Mouse (Mus musculus): ENCODE data around the gene Scrn3. TPM values are rescaled to one million over a fixed set of nuclear protein-coding genes. Genes with fewer than 3 reads are reported as not detected.

Scrn3 gene
- polyA plus RNA-seq, 1 experiment from 2014 or later: 8.3 TPM

DNA sequence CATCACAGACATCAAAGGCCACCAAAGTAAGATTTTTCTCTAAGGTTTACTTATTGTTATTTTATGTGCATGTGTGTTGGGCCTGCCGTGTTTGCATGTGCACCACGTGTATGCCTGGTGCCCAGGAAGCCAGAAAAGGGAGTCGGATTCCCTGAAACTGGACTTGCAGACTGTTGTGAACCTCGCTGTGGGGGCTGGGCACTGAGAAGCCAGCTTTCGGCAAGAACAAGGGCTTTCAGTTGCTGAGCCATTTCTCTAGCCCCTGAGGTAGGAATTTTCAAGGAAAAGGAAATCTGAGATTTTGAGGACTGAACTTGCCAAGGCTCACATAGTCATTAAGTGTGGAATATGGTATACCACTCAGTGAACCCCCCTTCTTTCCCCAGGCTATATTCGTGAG is 34.7 kb downstream of the Scrn3 start:
- H3K27ac ChIP-seq: no peak overlapping the region
- 72% methylated on average over 6 of the region's 6 CpGs for WGBS
- no peaks in the 10 kb centered on the region for H3K27me3 ChIP-seq (ENCODE audit: insufficient read depth, poor library complexity, severe bottlenecking)
- no peak for DNase-seq (ENCODE audit: low spot score)
- H3K9me3 ChIP-seq: no peaks in the 10 kb centered on the region
- H3K36me3 ChIP-seq: no peaks in the 10 kb centered on the region
- peaks cover 18% of the 10 kb centered on the region for H3K4me1 ChIP-seq (replicated peaks)
- no peak overlapping the region for H3K4me3 ChIP-seq

DNA sequence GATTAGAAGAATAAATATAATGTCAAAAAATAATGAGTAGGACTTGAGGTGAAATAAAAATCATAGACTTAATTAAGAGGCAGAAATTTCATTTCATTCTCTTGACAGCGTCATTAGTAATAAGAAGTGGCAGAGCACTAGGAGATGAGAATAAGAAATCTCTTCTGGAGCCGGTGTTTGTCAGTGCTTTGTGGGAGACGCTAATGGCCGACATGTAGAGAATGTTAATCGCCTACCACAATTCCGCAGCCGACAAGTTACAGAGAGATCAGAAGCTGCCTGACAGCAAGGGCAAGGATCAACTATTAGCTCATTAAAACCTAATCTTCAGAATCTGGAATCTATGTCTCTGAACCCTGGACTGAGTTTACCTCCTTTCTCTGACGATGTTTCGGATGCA is 35.4 kb downstream of the Scrn3 start:
- WGBS: 81% methylated on average over 9 of the region's 9 CpGs

DNA sequence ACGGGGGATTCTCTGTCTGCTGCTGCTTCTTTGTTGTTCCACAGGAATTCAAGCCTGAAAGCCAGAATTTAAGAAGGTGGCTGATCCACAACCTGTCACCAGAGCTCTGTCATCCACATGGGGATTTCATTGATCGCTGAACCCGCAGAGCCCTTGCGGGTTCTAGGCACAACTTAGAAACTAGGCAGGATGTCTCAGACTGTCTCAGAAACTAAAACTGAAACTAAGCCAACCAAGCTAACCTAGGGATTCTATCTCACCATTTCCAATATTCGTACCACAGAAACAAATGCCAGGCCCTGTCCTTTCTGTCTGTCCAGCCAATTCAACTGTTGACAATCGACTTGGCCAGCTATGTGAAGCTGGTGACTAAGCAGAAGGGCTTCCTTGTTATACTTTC is 35.8 kb downstream of the Scrn3 start:
- Histone ChIP-seq H3K27me3 (ENCODE audit: insufficient read depth, poor library complexity, severe bottlenecking) (no peaks in the 10 kb centered on the region), H3K4me3 (no peak overlapping the region), H3K27ac (no peak overlapping the region), H3K9me3 (no peaks in the 10 kb centered on the region), H3K36me3 (no peaks in the 10 kb centered on the region), H3K4me1 (replicated peaks) (peaks cover 19% of the 10 kb centered on the region)
- no peak for DNase-seq (ENCODE audit: low spot score)
- WGBS: 94% methylated on average over 6 of the region's 6 CpGs

More for the DNA sequence above, 35.4 kb downstream of the Scrn3 start:
- Histone ChIP-seq H3K27ac (no peak overlapping the region), H3K36me3 (no peaks in the 10 kb centered on the region), H3K9me3 (no peaks in the 10 kb centered on the region), H3K4me3 (no peak overlapping the region), H3K27me3 (ENCODE audit: insufficient read depth, poor library complexity, severe bottlenecking) (no peaks in the 10 kb centered on the region), H3K4me1 (replicated peaks) (peaks cover 19% of the 10 kb centered on the region)
- no peak for DNase-seq (ENCODE audit: low spot score)

DNA sequence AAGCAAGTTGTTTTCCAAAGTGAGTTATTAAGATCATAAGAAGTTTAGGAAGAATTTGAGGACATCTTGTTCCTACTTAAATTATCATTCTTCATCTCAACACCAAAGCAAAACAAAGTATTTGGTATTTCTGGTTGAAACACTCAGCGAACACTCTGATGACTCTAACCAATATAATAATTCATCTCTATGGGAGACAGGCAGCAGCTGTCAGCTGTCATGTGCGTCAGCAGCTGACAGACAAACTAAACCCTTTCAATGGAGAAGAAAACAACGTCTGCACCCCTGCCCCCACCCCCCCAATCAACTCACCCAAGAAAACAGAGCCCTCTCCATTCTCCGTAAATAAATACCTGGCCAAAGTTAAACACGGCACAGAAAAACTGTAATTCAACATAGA is 39.1 kb downstream of the Scrn3 start:
- Histone ChIP-seq H3K4me1 (replicated peaks) (peaks cover 17% of the 10 kb centered on the region), H3K36me3 (no peaks in the 10 kb centered on the region), H3K4me3 (no peak overlapping the region), H3K9me3 (no peaks in the 10 kb centered on the region), H3K27ac (no peak overlapping the region), H3K27me3 (ENCODE audit: insufficient read depth, poor library complexity, severe bottlenecking) (no peaks in the 10 kb centered on the region)
- DNase-seq (ENCODE audit: low spot score): no peak
- WGBS: 61% methylated on average over 5 of the region's 5 CpGs

DNA sequence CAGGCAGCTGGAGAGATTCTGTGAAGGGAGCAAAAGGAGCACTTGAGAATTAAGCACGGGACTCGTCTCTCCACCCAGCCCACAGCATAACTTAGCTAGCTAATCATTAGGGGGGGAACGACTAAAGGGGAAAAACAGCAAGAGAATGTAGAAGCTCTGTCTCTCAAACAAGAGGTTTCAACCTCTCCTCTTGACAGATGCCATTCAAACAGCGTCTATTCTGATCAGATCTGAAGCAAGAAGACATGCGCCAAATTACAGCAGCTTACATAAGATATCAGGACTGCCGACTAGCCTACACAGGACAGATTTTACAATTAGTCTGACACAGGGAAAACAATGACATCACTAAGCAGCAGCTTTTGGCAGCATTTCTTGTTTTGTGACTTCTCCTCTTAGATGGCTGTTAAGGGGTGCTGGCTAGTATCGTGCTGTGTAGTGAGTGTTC is 39.5 kb downstream of the Scrn3 start:
- Histone ChIP-seq H3K27me3 (ENCODE audit: insufficient read depth, poor library complexity, severe bottlenecking) (no peaks in the 10 kb centered on the region), H3K4me1 (replicated peaks) (peaks cover 13% of the 10 kb centered on the region), H3K9me3 (no peaks in the 10 kb centered on the region), H3K27ac (peak overlapping the region; percentile 18; the same call in 1 of the 2 replicates), H3K36me3 (no peaks in the 10 kb centered on the region), H3K4me3 (no peak overlapping the region)
- no peak for DNase-seq (ENCODE audit: low spot score)
- WGBS: 66% methylated on average over 7 of the region's 7 CpGs

DNA sequence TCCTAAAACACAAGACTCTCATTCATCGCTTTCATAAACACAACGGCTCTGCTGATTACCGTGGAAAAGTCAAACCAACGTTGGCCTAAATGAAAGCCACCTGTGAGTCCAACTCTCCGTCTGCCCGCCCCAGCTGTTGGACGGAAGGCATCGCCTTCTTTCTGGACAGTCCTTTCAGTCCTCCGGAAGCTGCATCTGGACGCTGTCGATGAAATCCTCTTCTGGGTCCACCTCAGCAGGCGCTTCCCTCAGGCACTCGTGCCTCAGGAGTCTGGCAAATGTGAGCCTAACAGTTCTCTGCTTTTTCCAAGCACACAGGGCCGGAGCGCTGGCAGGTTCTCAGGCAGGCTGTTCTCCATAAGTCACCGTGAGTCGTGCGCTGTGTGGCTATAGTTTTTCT is 44.6 kb downstream of the Scrn3 start:
- H3K27ac ChIP-seq: peak overlapping the region; percentile 3; the same call in 1 of the 2 replicates

DNA sequence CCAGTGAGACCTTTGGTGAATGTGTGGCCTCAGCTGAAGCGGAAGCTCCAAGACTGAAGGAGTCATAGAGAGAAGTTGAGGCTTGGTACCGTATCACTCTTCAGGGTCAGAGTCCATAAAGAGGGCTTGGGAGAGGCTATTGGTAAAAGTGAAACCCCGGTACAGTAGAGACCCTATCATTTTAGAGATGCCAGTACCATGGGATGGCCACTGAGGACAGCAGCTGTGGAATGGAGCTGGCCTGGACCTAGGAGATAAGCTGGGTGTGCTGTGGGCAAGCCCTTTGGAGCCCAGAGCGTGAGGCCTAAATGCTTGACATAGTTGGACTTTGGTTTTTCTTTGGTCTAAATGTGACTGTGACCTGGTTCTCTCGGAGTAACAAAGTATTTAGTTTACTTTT is 47.5 kb downstream of the Scrn3 start:
- Histone ChIP-seq H3K9me3 (no peaks in the 10 kb centered on the region), H3K4me3 (no peak overlapping the region), H3K36me3 (no peaks in the 10 kb centered on the region), H3K27me3 (ENCODE audit: insufficient read depth, poor library complexity, severe bottlenecking) (no peaks in the 10 kb centered on the region), H3K4me1 (replicated peaks) (no peaks in the 10 kb centered on the region), H3K27ac (no peak overlapping the region)
- DNase-seq (ENCODE audit: low spot score): no peak
- WGBS: 92% methylated on average over 5 of the region's 5 CpGs

More for the DNA sequence above, 44.6 kb downstream of the Scrn3 start:
- Histone ChIP-seq H3K9me3 (no peaks in the 10 kb centered on the region), H3K36me3 (no peaks in the 10 kb centered on the region), H3K27me3 (ENCODE audit: insufficient read depth, poor library complexity, severe bottlenecking) (no peaks in the 10 kb centered on the region), H3K4me3 (no peak overlapping the region), H3K4me1 (replicated peaks) (peaks cover 2% of the 10 kb centered on the region)
- 71% methylated on average over 18 of the region's 18 CpGs for WGBS
- peak; percentile 21 for DNase-seq (ENCODE audit: low spot score)

DNA sequence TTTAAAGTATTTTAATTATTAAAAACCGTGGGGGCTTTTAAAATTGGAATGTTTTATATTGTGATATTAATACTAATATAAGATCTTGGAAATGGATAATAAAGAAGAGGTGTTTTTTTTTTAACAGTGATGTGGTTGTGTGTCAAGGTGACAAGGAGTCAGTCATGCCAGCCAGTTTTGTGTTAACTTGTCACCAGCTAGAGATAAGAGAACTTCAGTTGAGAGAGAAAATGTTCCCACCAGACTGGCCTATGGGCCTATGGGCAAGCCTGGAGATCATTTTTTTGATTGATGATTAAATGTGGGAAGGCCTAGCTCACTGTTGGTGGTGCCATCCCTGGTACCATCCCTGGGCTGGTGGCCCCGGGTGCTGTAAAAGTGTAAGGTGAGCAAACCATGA is 48.1 kb downstream of the Scrn3 start:
- Histone ChIP-seq H3K4me1 (replicated peaks) (no peaks in the 10 kb centered on the region), H3K27ac (no peak overlapping the region; the same call in 1 of the 2 replicates), H3K27me3 (ENCODE audit: insufficient read depth, poor library complexity, severe bottlenecking) (no peaks in the 10 kb centered on the region), H3K36me3 (no peaks in the 10 kb centered on the region), H3K4me3 (no peak overlapping the region), H3K9me3 (no peaks in the 10 kb centered on the region)
- DNase-seq (ENCODE audit: low spot score): no peak
- WGBS: 90% methylated on average over 2 of the region's 2 CpGs

DNA sequence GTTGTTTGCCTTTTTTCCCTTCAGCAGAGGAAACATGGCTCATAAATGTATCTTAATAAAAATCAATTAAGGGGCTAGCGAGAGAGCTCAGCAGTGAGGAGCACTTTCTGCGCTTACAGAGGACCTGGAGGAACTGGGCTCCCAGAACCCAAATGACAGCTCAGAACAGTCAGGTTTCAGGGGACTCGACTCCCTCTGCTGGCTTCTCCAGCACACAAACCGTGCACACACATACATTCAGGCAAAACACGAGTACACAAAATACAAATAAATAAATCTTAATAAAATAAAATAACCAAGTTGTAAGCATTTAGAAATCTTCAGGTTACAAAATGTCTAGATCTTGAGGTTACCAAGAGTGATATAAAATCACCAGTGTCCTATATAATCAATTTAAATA is 51.0 kb downstream of the Scrn3 start:
- DNase-seq (ENCODE audit: low spot score): no peak
- 84% methylated on average over 5 of the region's 5 CpGs for WGBS
- Histone ChIP-seq H3K27ac (no peak overlapping the region), H3K4me1 (replicated peaks) (0 out of 2 replicates have a peak, but pooled peaks cover 3% of the 10 kb centered on the region), H3K9me3 (no peaks in the 10 kb centered on the region), H3K36me3 (no peaks in the 10 kb centered on the region), H3K27me3 (ENCODE audit: insufficient read depth, poor library complexity, severe bottlenecking) (no peaks in the 10 kb centered on the region), H3K4me3 (no peak overlapping the region)

DNA sequence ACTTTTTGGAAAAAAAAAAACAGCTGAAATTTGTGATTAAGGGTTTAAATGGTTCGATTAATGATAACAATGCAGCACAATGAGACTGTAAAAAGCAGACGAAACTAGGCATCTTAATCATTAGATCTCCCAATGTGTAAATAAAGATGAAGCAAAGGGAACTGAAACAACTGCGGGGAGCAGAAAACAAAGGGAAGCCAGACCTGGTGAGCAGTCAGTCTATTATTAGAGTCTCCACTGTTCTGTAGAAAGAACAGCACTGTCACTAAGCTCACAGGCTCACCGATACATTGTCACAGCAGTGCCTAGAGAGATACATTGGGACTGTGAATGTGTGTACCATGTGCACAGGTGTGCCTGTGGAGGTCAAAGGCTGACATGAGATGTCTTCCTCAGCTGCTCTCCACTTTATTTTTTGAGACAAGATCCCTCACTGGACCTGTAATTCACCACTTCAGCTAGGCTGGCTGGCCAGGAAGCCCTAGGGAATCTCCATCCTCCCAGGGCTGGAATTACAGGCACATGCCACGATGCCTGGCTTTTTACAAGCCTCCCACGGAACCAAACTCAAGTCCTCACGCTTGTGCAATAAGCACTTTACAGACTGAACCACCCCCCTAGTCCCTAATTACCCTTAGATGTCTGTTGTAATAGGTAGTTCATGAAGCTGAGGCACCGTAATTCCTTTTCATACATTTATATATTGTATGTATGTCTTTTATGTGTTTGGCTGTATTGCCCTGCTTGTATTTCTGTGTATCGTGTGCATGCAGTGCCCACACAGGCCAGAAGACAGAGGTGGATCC is 59.3 kb downstream of the Scrn3 start:
- H3K4me3 ChIP-seq: no peak overlapping the region
- H3K36me3 ChIP-seq: no peaks in the 10 kb centered on the region
- WGBS: 72% methylated on average over 9 of the region's 9 CpGs
- no peaks in the 10 kb centered on the region for H3K4me1 ChIP-seq (replicated peaks)
- H3K27ac ChIP-seq: no peak overlapping the region
- no peaks in the 10 kb centered on the region for H3K9me3 ChIP-seq
- H3K27me3 ChIP-seq (ENCODE audit: insufficient read depth, poor library complexity, severe bottlenecking): no peaks in the 10 kb centered on the region
- DNase-seq (ENCODE audit: low spot score): no peak

DNA sequence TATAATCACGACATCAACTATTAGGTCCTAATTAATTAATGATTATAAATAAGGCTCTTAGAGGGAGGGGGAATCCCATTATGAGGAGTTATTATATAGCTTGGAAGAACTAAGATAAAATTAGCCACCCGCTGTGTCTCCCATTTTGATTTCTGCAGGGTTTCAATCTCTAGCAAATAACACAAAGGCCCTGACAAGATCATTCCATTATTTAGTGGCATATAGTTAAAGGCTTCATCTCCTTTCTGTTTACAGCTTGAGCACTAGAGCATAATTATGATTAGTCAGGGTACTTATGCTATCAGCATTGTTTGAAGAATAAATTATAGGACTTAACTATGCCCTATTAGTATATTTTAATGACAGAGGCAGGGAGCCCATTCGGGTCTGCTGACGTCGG is 65.9 kb downstream of the Scrn3 start:
- Histone ChIP-seq H3K27ac (no peak overlapping the region), H3K4me3 (no peak overlapping the region), H3K36me3 (no peaks in the 10 kb centered on the region), H3K4me1 (replicated peaks) (no peaks in the 10 kb centered on the region), H3K9me3 (no peaks in the 10 kb centered on the region), H3K27me3 (ENCODE audit: insufficient read depth, poor library complexity, severe bottlenecking) (no peaks in the 10 kb centered on the region)
- WGBS: 91% methylated on average over 5 of the region's 5 CpGs
- DNase-seq (ENCODE audit: low spot score): no peak

DNA sequence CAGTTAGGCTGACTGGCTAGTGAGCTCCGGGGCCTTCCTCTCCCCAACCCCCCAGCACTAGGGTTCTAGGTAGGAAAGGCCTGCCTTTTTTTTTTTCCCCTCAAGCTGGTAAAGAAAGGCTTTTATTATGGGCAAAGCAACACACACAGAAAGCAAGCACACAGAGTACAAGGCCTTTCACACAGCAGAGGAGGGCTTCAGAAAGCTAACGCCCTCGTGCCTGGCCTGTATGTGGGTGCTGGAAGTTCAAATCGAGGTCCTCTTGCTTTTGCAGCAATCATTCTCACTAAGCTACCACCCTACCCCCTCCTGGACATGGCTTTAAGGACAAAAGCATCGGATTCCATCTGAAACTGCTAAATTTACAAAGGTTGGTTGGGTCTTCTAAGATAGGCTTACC is 67.3 kb downstream of the Scrn3 start:
- no peak for DNase-seq (ENCODE audit: low spot score)
- H3K4me3 ChIP-seq: no peak overlapping the region
- no peaks in the 10 kb centered on the region for H3K9me3 ChIP-seq
- peaks cover 5% of the 10 kb centered on the region; the same call in 1 of the 2 replicates for H3K27me3 ChIP-seq (ENCODE audit: insufficient read depth, poor library complexity, severe bottlenecking)
- H3K4me1 ChIP-seq (replicated peaks): no peaks in the 10 kb centered on the region
- H3K36me3 ChIP-seq: no peaks in the 10 kb centered on the region
- H3K27ac ChIP-seq: no peak overlapping the region
- 78% methylated on average over 5 of the region's 5 CpGs for WGBS

DNA sequence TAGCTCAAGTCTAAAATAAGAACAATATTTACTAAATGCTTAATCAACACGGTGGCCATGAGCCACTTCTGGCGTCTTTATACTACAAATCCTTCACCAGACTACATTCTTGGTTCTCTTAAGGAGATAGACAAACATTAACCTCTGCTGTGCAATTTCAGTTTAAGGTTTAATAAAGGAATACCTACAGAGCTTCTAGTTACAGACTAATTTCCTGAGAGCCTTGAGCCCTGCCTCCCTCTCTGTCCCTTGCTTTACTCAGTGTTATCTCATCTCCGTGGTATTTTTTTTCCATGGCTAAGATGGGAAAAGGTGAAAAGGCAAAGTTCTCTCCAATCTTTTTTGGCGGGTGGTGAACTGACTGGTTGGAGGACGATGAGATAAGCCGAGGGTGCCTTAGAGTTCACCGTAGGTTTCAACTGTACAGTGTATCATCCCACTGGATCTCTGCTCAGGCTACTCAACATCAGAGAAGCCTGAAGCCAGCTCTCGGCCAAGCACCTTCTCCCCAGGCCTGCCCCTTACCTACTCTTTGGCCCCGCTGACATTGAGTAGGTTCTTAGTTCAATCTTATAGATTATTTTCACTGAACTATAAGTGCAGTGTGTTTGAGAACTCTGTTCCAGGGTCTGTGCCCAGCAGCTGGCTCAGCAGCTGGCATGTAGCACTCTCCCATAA is 68.0 kb downstream of the Scrn3 start:
- no peaks in the 10 kb centered on the region for H3K4me1 ChIP-seq (replicated peaks)
- no peak overlapping the region for H3K27ac ChIP-seq
- H3K4me3 ChIP-seq: no peak overlapping the region
- H3K27me3 ChIP-seq (ENCODE audit: insufficient read depth, poor library complexity, severe bottlenecking): peaks cover 11% of the 10 kb centered on the region; the same call in 1 of the 2 replicates
- no peak for DNase-seq (ENCODE audit: low spot score)
- H3K9me3 ChIP-seq: no peaks in the 10 kb centered on the region
- WGBS: 87% methylated on average over 9 of the region's 9 CpGs
- H3K36me3 ChIP-seq: no peaks in the 10 kb centered on the region
